Comparison of ENCODE assay signal across 12 mouse cellular contexts in genomic region chr15:98891198-98891742, GRCm38 (mm10). TPM values are rescaled to one million over a fixed set of nuclear protein-coding genes. Genes with fewer than 3 reads are reported as not detected.
A peak's percentile ranks its signal among the peaks of the same experiment; 100 is the strongest.
DNase-seq lines count a peak whose midpoint lies in the region; ATAC-seq and TF ChIP-seq lines count a peak whose summit lies in the region.
"Had no signal": no experiment of that assay in that cellular context is flagged by ENCODE, and none has a peak within 500 bp of the region (broad histone marks: within the 10 kb centered on the region; RNA-seq: fewer than 3 reads in every experiment).

No protein-coding gene starts in this region.

- peak overlapping the region; percentile 6 to 21; a peak in 2 of 4 replicates for H3K4me3 ChIP-seq in heart, embryonic 14.5 days (ENCODE audit: control insufficient read depth in 1 of 2, insufficient read depth in 1 of 2, low read depth in 1 of 2, low read length in 2 of 2)
- H3K4me3 ChIP-seq in intestine, embryonic 14.5 days (ENCODE audit: low read depth, low read length) = peak overlapping the region; percentile 13; the same call in 1 of the 2 replicates
- H3K4me3 ChIP-seq in small intestine, adult 2 months (ENCODE audit: low read depth, low read length) = peak overlapping the region; percentile 47
- H3K4me3 ChIP-seq: myocyte had no signal

- H3K36me3 ChIP-seq in heart, embryonic 14.5 days (ENCODE audit: control insufficient read depth, insufficient read depth, low read length) = no peaks in the 10 kb centered on the region
- H3K36me3 ChIP-seq in intestine, embryonic 14.5 days (ENCODE audit: control insufficient read depth, insufficient read depth, low read length) = no peaks in the 10 kb centered on the region
- H3K36me3 ChIP-seq in small intestine, adult 2 months (ENCODE audit: control insufficient read depth, insufficient read depth, low read length) = no peaks in the 10 kb centered on the region

- H3K4me1 ChIP-seq in heart, embryonic 14.5 days (ENCODE audit: control insufficient read depth in 2 of 2, insufficient read depth in 2 of 2, low read length in 2 of 2) = peaks cover 14 to 24% of the 10 kb centered on the region in 2 experiments
- peaks cover 14% of the 10 kb centered on the region for H3K4me1 ChIP-seq in intestine, embryonic 14.5 days (replicated peaks; ENCODE audit: control insufficient read depth, insufficient read depth, low read length)
- H3K4me1 ChIP-seq in small intestine, adult 2 months (ENCODE audit: control insufficient read depth, insufficient read depth, insufficient read length, low read length) = peaks cover 18% of the 10 kb centered on the region

- no peaks in the 10 kb centered on the region for H3K9me3 ChIP-seq in heart, embryonic 14.5 days (ENCODE audit: control insufficient read depth, low read length)
- H3K9me3 ChIP-seq in intestine, embryonic 14.5 days (ENCODE audit: control insufficient read depth, low read length) = no peaks in the 10 kb centered on the region

- TF ChIP-seq POLR2A in small intestine, adult 2 months (IDR thresholded peaks at IDR 0.05; ENCODE audit: low read depth, low read length) = no peak

- TF ChIP-seq CTCF in small intestine, adult 2 months (IDR thresholded peaks at IDR 0.05; ENCODE audit: extremely low read depth, insufficient read length, insufficient replicate concordance, low read depth, low read length) = no peak

- peak overlapping the region; percentile 46 for H3K4me2 ChIP-seq in heart, embryonic 14.5 days (ENCODE audit: low read length)
- peak overlapping the region; percentile 38 for H3K4me2 ChIP-seq in intestine, embryonic 14.5 days (ENCODE audit: low read length)

- DNase-seq in heart, adult 9 months (ENCODE audit: low spot score in 2 of 2) = no peak
- peak; percentile 30 for DNase-seq in right cerebral cortex, postnatal 14 days
- no peak for DNase-seq in right cerebral cortex, adult 18-20 months
- DNase-seq in intestine, embryonic 14.5 days (ENCODE audit: low spot score) = no peak
- DNase-seq in adrenal gland, adult 18-20 months (ENCODE audit: low spot score in 2 of 2) = no peak
- no peak for DNase-seq in layer of hippocampus, adult 11-12 months (ENCODE audit: low spot score)
- DNase-seq: heart, postnatal 14 days; layer of hippocampus, postnatal 36 days had no signal

- H3K9ac ChIP-seq in heart, embryonic 14.5 days (ENCODE audit: low read length) = peak overlapping the region; percentile 16; the same call in 1 of the 2 replicates
- no peak overlapping the region for H3K9ac ChIP-seq in intestine, embryonic 14.5 days (ENCODE audit: low read length)

- no peak for ATAC-seq in heart, embryonic 14.5 days (ENCODE audit: insufficient number of reproducible peaks, insufficient read depth, low FRiP score, low read depth)
- ATAC-seq in intestine, embryonic 14.5 days (replicated peaks; ENCODE audit: low FRiP score, low TSS enrichment, low read depth) = no peak; the same call in 1 of the 2 replicates

- H3K27me3 ChIP-seq in heart, embryonic 14.5 days (ENCODE audit: control insufficient read depth, insufficient read depth, low read length) = peaks cover 30% of the 10 kb centered on the region
- H3K27me3 ChIP-seq in intestine, embryonic 14.5 days (replicated peaks; ENCODE audit: control insufficient read depth, insufficient read depth, low read length) = peaks cover 52% of the 10 kb centered on the region
- H3K27me3 ChIP-seq in small intestine, adult 2 months (ENCODE audit: control insufficient read depth, insufficient read depth, low read length) = peaks cover 29% of the 10 kb centered on the region

- 16% methylated on average over 19 of the region's 19 CpGs for WGBS in heart, embryonic 14.5 days
- WGBS in intestine, embryonic 14.5 days = 9% methylated on average over 19 of the region's 19 CpGs
- WGBS in small intestine, adult 2 months = 15% methylated on average over 19 of the region's 19 CpGs

- H3K27ac ChIP-seq in heart, embryonic 14.5 days (replicated peaks in 1 of 2; ENCODE audit: control insufficient read depth in 1 of 2, insufficient read depth in 1 of 2, low read depth in 2 of 2, low read length in 2 of 2) = no peak overlapping the region
- H3K27ac ChIP-seq in intestine, embryonic 14.5 days (ENCODE audit: low read depth) = no peak overlapping the region
- H3K27ac ChIP-seq in small intestine, adult 2 months (ENCODE audit: insufficient read depth, low read depth, low read length) = no peak overlapping the region

RNA-seq across cellular contexts. Expression of gene Rhebl1, which starts 3.1 kb away (rescaled TPM):
- polyA plus RNA-seq in heart, embryonic 14.5 days (2014; fragmentation: Nextera tagmentation; extraction: Ambion mirVana) = 4.0 and 4.9 TPM in 2 replicates
- polyA plus RNA-seq in intestine, embryonic 14.5 days (2014; fragmentation: Nextera tagmentation; extraction: Ambion mirVana) = 9.5 and 11.4 TPM in 2 replicates
- 5.3 and 24.1 TPM in 2 replicates for polyA plus RNA-seq in small intestine, adult 2 months (2012; rRNA removed)
- total RNA-seq in adrenal gland, adult 18-20 months (2021) = 1 to 10 TPM; 1.2 to 2.5 TPM

RNA-seq across cellular contexts. Expression of gene Dhh, which starts 7.1 kb away (rescaled TPM):
- polyA plus RNA-seq in heart, embryonic 14.5 days (2014; fragmentation: Nextera tagmentation; extraction: Ambion mirVana) = 0.93 and 1.1 TPM in 2 replicates
- 0.62 and 1.0 TPM in 2 replicates for polyA plus RNA-seq in intestine, embryonic 14.5 days (2014; fragmentation: Nextera tagmentation; extraction: Ambion mirVana)
- polyA plus RNA-seq in small intestine, adult 2 months (2012; rRNA removed) = 0.33 and 0.55 TPM in 2 replicates
- 1 to 10 TPM in 1 of 2 experiments, under 1 TPM in 1; 0.86 to 2.1 TPM for total RNA-seq in adrenal gland, adult 18-20 months (2021)
- total RNA-seq: common myeloid progenitor, adult 5-6 weeks had no signal

RNA-seq across cellular contexts. Expression of gene Kmt2d, which starts 20.3 kb away (rescaled TPM):
- polyA plus RNA-seq in heart, embryonic 14.5 days (2014; fragmentation: Nextera tagmentation; extraction: Ambion mirVana) = 12.7 and 13.0 TPM in 2 replicates
- 16.2 and 17.5 TPM in 2 replicates for polyA plus RNA-seq in intestine, embryonic 14.5 days (2014; fragmentation: Nextera tagmentation; extraction: Ambion mirVana)
- 19.4 and 36.2 TPM in 2 replicates for polyA plus RNA-seq in small intestine, adult 2 months (2012; rRNA removed)
- 10 to 100 TPM; 54.6 to 59.5 TPM for total RNA-seq in adrenal gland, adult 18-20 months (2021)

RNA-seq across cellular contexts. Expression of gene Lmbr1l, which starts 26.8 kb away (rescaled TPM):
- polyA plus RNA-seq in heart, embryonic 14.5 days (2014; fragmentation: Nextera tagmentation; extraction: Ambion mirVana) = 3.5 and 5.7 TPM in 2 replicates
- 4.1 and 5.5 TPM in 2 replicates for polyA plus RNA-seq in intestine, embryonic 14.5 days (2014; fragmentation: Nextera tagmentation; extraction: Ambion mirVana)
- polyA plus RNA-seq in small intestine, adult 2 months (2012; rRNA removed) = 183 and 395 TPM in 2 replicates
- 10 to 100 TPM; 12.1 to 14.0 TPM for total RNA-seq in adrenal gland, adult 18-20 months (2021)

RNA-seq across cellular contexts. Expression of gene Tuba1b, which starts 43.1 kb away (rescaled TPM):
- polyA plus RNA-seq in heart, embryonic 14.5 days (2014; fragmentation: Nextera tagmentation; extraction: Ambion mirVana) = 1,494 and 1,560 TPM in 2 replicates
- polyA plus RNA-seq in intestine, embryonic 14.5 days (2014; fragmentation: Nextera tagmentation; extraction: Ambion mirVana) = 1,667 and 1,776 TPM in 2 replicates
- 455 and 523 TPM in 2 replicates for polyA plus RNA-seq in small intestine, adult 2 months (2012; rRNA removed)
- total RNA-seq in adrenal gland, adult 18-20 months (2021) = 100 to 1,000 TPM; 193 to 255 TPM
